Mouse (Mus musculus): ENCODE measurements around the gene Plcl2.
"Not testable (repeated sequence)": the region's sequence is repeated elsewhere in the genome, so short reads cannot be mapped to it uniquely, and the experiment has no call there.

DNA sequence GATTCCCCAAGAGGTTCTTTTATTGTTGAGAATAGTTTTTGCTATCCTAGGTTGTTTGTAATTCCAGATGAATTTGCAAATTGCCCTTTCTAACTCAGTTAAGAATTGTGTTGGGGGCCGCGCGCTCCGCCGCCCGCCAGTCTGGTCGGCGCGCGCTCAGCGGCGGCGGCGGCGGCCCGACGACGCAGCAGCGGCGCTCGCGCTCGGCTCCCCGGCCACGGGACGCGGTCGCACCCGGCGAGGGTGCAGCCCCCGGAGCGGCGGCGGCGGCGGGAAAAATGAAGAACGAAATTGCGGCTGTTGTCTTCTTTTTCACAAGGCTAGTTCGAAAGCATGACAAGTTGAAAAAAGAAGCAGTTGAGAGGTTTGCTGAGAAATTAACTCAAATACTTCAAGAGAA lies 189.2 kb downstream of the Plcl2 start:
- TF ChIP-seq GATA1 (IDR thresholded peaks at IDR 0.05; ENCODE audit: low read depth, low read length); GABPA (IDR thresholded peaks at IDR 0.05; ENCODE audit: low read depth, low read length); TCF12 (IDR thresholded peaks at IDR 0.05; ENCODE audit: low read depth, low read length); E2F4 (IDR thresholded peaks at IDR 0.05; ENCODE audit: borderline replicate concordance, low read depth, low read length); CTCF (IDR thresholded peaks at IDR 0.05 in 2 of 3, conservative IDR thresholded peaks at IDR 0.05 in 1 of 3; ENCODE audit: control insufficient read depth in 1 of 3, insufficient read depth in 1 of 3, low read depth in 2 of 3, low read length in 3 of 3, poor library complexity in 1 of 3, severe bottlenecking in 1 of 3); MAX (IDR thresholded peaks at IDR 0.05; ENCODE audit: low read length); ZNF384 (IDR thresholded peaks at IDR 0.05; ENCODE audit: low read depth, low read length); EP300 (IDR thresholded peaks at IDR 0.05; ENCODE audit: low read depth in 1 of 2, low read length in 2 of 2); BHLHE40 (IDR thresholded peaks at IDR 0.05; ENCODE audit: borderline replicate concordance, low read depth, low read length); POLR2A (IDR thresholded peaks at IDR 0.05; ENCODE audit: control insufficient read depth in 1 of 2, insufficient read depth in 1 of 2, low read depth in 1 of 2, low read length in 2 of 2, poor library complexity in 1 of 2); ZKSCAN1 (IDR thresholded peaks at IDR 0.05; ENCODE audit: low read depth, low read length); ETS1 (IDR thresholded peaks at IDR 0.05; ENCODE audit: low read depth, low read length); UBTF (IDR thresholded peaks at IDR 0.05; ENCODE audit: borderline replicate concordance, insufficient read depth, low read depth, low read length); NELFE (IDR thresholded peaks at IDR 0.05; ENCODE audit: low read depth, low read length): not testable (repeated sequence)

Measured in MEL (cell line).